Mouse (Mus musculus): ENCODE measurements around the gene Poln. TPM values are rescaled to one million over a fixed set of nuclear protein-coding genes. Genes with fewer than 3 reads are reported as not detected.

The Poln gene
- total RNA-seq, 4 experiments from 2014 or later = 0.80 to 2.5 (median 1.3) TPM

GRCm38 (mm10) chr5:33994671-33995625 is 174.3 kb downstream of the Poln start:
- DNase-seq (ENCODE audit: low spot score in 2 of 2) = peak; percentile 35 to 50

GRCm38 (mm10) chr5:33983309-33984121 is 185.7 kb downstream of the Poln start, which contains the start of gene Gm1673:
Gene Gm1673 (plus strand): TSS chr5:33983433.
- DNase-seq (ENCODE audit: low spot score in 2 of 2) = peak; percentile 81 to 86

- DNase-seq (ENCODE audit: low spot score in 2 of 2) = peak; percentile 26 to 39
These were observed 186.5 kb downstream of the Poln start for GRCm38 (mm10) chr5:33982731-33983259.

- no peak for DNase-seq (ENCODE audit: low spot score in 2 of 2)
These were observed 193.0 kb downstream of the Poln start for GRCm38 (mm10) chr5:33976267-33976666.

GRCm38 (mm10) chr5:33974736-33975135 is 194.5 kb downstream of the Poln start:
- DNase-seq (ENCODE audit: low spot score in 2 of 2) = no peak

GRCm38 (mm10) chr5:33959382-33959781 is 209.9 kb downstream of the Poln start:
- DNase-seq (ENCODE audit: low spot score in 2 of 2) = no peak

Other genes with a start within 250 kb of the Poln start
- gene Nelfa, start 233.0 kb downstream of the Poln start, total RNA-seq (2022) = 10 to 100 TPM; 18.5 to 19.9 (median 18.9) TPM
- gene Gm1673, start 186.0 kb downstream of the Poln start, total RNA-seq (2022) = 10 to 100 TPM; 78.3 to 86.0 (median 79.2) TPM
- 100 to 1,000 TPM; 199 to 235 (median 210) TPM for gene Nat8l, start 173.5 kb downstream of the Poln start, total RNA-seq (2022)
- gene Haus3, start 79 bp upstream of the Poln start, total RNA-seq (2022) = 10 to 100 TPM in 1 of 4 experiments, 1 to 10 TPM in 3; 7.1 to 12.4 (median 7.4) TPM
- gene Mxd4, start 18.3 kb upstream of the Poln start, total RNA-seq (2022) = 10 to 100 TPM; 68.7 to 79.4 (median 72.7) TPM
- gene Zfyve28, start 119.0 kb upstream of the Poln start, total RNA-seq (2022) = 10 to 100 TPM; 57.7 to 68.9 (median 59.1) TPM
- gene Cfap99, start 119.2 kb upstream of the Poln start, total RNA-seq (2022) = 1 to 10 TPM; 1.1 to 1.9 (median 1.6) TPM
- 10 to 100 TPM; 84.4 to 90.9 (median 87.9) TPM for gene Rnf4, start 166.8 kb upstream of the Poln start, total RNA-seq (2022)
- gene Fam193a, start 200.5 kb upstream of the Poln start, total RNA-seq (2022) = 10 to 100 TPM; 43.1 to 49.3 (median 43.2) TPM

Measured in left cerebral cortex, adult 8-10 months (tissue).